Comparison of ENCODE assay signal across 8 mouse cellular contexts in genomic region chr12:81594902-81595671, GRCm38 (mm10). TPM values are rescaled to one million over a fixed set of nuclear protein-coding genes. Genes with fewer than 3 reads are reported as not detected.
A peak's percentile ranks its signal among the peaks of the same experiment; 100 is the strongest.
DNase-seq lines count a peak whose midpoint lies in the region; ATAC-seq and TF ChIP-seq lines count a peak whose summit lies in the region.

Med6 (minus strand) TSS chr12:81595008.

- WGBS in embryonic facial prominence, embryonic 14.5 days: 3% methylated on average over 35 of the region's 36 CpGs
- WGBS in heart, adult 2 months: 3% methylated on average over 36 of the region's 36 CpGs
- 3% methylated on average over 35 of the region's 36 CpGs for WGBS in limb, embryonic 13.5 days
- WGBS in midbrain, embryonic 16.5 days: 3% methylated on average over 35 of the region's 36 CpGs

- H3K27me3 ChIP-seq in embryonic facial prominence, embryonic 14.5 days (replicated peaks; ENCODE audit: control insufficient read depth, insufficient read depth, low read length): no peaks in the 10 kb centered on the region; the same call in 1 of the 2 replicates
- no peaks in the 10 kb centered on the region for H3K27me3 ChIP-seq in heart, adult 2 months (ENCODE audit: control insufficient read depth, insufficient read depth, low read length)
- H3K27me3 ChIP-seq in limb, embryonic 13.5 days: peaks cover 1% of the 10 kb centered on the region; the same call in 1 of the 2 replicates
- no peaks in the 10 kb centered on the region for H3K27me3 ChIP-seq in midbrain, embryonic 16.5 days (ENCODE audit: control insufficient read depth, insufficient read depth, low read depth, low read length)

- peak within 1 kb of the TSS; percentile 35; the same call in 1 of the 2 replicates for H3K27ac ChIP-seq in embryonic facial prominence, embryonic 14.5 days (replicated peaks; ENCODE audit: low read depth, low read length)
- peak within 1 kb of the TSS; percentile 51 for H3K27ac ChIP-seq in heart, adult 2 months
- H3K27ac ChIP-seq in limb, embryonic 13.5 days: peak within 1 kb of the TSS; percentile 15; the same call in 1 of the 2 replicates
- H3K27ac ChIP-seq in midbrain, embryonic 16.5 days (ENCODE audit: low read length): peak within 1 kb of the TSS; percentile 43

- peak; percentile 97 for DNase-seq in 3T3-L1 (ENCODE audit: low read depth, low spot score)
- peak; percentile 72 to 87 for DNase-seq in adrenal gland, postnatal 4 days (ENCODE audit: low spot score in 2 of 2)
- DNase-seq in embryonic facial prominence, embryonic 14.5 days (ENCODE audit: low spot score): peak; percentile 98
- peak; percentile 93 for DNase-seq in heart, adult 2 months
- DNase-seq in kidney, adult 8-10 months: peak; percentile 93 to 95
- peak; percentile 87 to 95 for DNase-seq in spleen, postnatal 10 days (ENCODE audit: low spot score in 2 of 2)

- peaks cover 11% of the 10 kb centered on the region for H3K36me3 ChIP-seq in embryonic facial prominence, embryonic 14.5 days (ENCODE audit: control insufficient read depth, insufficient read depth, low read length)
- peaks cover 3% of the 10 kb centered on the region for H3K36me3 ChIP-seq in heart, adult 2 months (ENCODE audit: control insufficient read depth, insufficient read depth, low read length)
- H3K36me3 ChIP-seq in limb, embryonic 13.5 days: peaks cover 9% of the 10 kb centered on the region
- H3K36me3 ChIP-seq in midbrain, embryonic 16.5 days (ENCODE audit: control insufficient read depth, insufficient read depth, low read length): no peaks in the 10 kb centered on the region

- peaks cover 8% of the 10 kb centered on the region for H3K4me1 ChIP-seq in embryonic facial prominence, embryonic 14.5 days (ENCODE audit: control insufficient read depth, insufficient read depth, low read length)
- peaks cover 3% of the 10 kb centered on the region; the same call in 1 of the 2 replicates for H3K4me1 ChIP-seq in heart, adult 2 months (ENCODE audit: control insufficient read depth, insufficient read depth, low read length)
- H3K4me1 ChIP-seq in limb, embryonic 13.5 days: peaks cover 7% of the 10 kb centered on the region
- H3K4me1 ChIP-seq in midbrain, embryonic 16.5 days (ENCODE audit: control insufficient read depth, insufficient read depth, low read length): peaks cover 5% of the 10 kb centered on the region

- peak within 1 kb of the TSS; percentile 91 for H3K4me3 ChIP-seq in embryonic facial prominence, embryonic 14.5 days (ENCODE audit: low read depth, low read length)
- peak within 1 kb of the TSS; percentile 91 for H3K4me3 ChIP-seq in heart, adult 2 months
- H3K4me3 ChIP-seq in limb, embryonic 13.5 days: peak within 1 kb of the TSS; percentile 76
- H3K4me3 ChIP-seq in midbrain, embryonic 16.5 days (ENCODE audit: low read depth, low read length): peak within 1 kb of the TSS; percentile 60

- ATAC-seq in embryonic facial prominence, embryonic 14.5 days (ENCODE audit: low read depth): peak; percentile 99
- peak; percentile 98 for ATAC-seq in limb, embryonic 13.5 days (ENCODE audit: low FRiP score, low read depth)
- peak; percentile 98 for ATAC-seq in midbrain, embryonic 16.5 days

- peak within 1 kb of the TSS; percentile 86 for H3K9ac ChIP-seq in embryonic facial prominence, embryonic 14.5 days (ENCODE audit: low read depth, low read length)
- H3K9ac ChIP-seq in heart, adult 2 months (ENCODE audit: low read depth, low read length): peak within 1 kb of the TSS; percentile 80
- peak within 1 kb of the TSS; percentile 75 for H3K9ac ChIP-seq in limb, embryonic 13.5 days
- peak within 1 kb of the TSS; percentile 63 for H3K9ac ChIP-seq in midbrain, embryonic 16.5 days (ENCODE audit: low read depth, low read length)

- TF ChIP-seq EP300 in heart, adult 2 months (IDR thresholded peaks at IDR 0.05; ENCODE audit: insufficient read depth, low read depth, low read length): peak; percentile 60

- 0 out of 2 replicates have a peak, but pooled peaks have one; percentile 28 for TF ChIP-seq POLR2A in heart, adult 2 months (IDR thresholded peaks at IDR 0.05; ENCODE audit: insufficient read depth, low read depth, low read length)

- TF ChIP-seq CTCF in heart, adult 2 months (IDR thresholded peaks at IDR 0.05): peak; percentile 19; the same call in 1 of the 2 replicates

- intact Hi-C loops in heart, adult 2 months (cut with DNase I): loop anchor here (5.0 kb wide), 2 partner anchors 63 to 108 kb away; partner anchors contain the start of genes Cox16, Gm20498 and Synj2bp

- no peaks in the 10 kb centered on the region for H3K79me2 ChIP-seq in heart, adult 2 months (replicated peaks; ENCODE audit: control insufficient read depth, insufficient read depth, low read length)

- no peaks in the 10 kb centered on the region for H3K9me3 ChIP-seq in embryonic facial prominence, embryonic 14.5 days (ENCODE audit: control insufficient read depth, low read length)
- no peaks in the 10 kb centered on the region for H3K9me3 ChIP-seq in limb, embryonic 13.5 days
- no peaks in the 10 kb centered on the region for H3K9me3 ChIP-seq in midbrain, embryonic 16.5 days (replicated peaks; ENCODE audit: control insufficient read depth, low read length, poor library complexity, severe bottlenecking)

- peak within 1 kb of the TSS; percentile 91 for H3K4me2 ChIP-seq in embryonic facial prominence, embryonic 14.5 days (ENCODE audit: low read depth, low read length)
- peak within 1 kb of the TSS; percentile 79 for H3K4me2 ChIP-seq in limb, embryonic 13.5 days (replicated peaks)
- H3K4me2 ChIP-seq in midbrain, embryonic 16.5 days (ENCODE audit: low read length): peak within 1 kb of the TSS; percentile 72

RNA-seq across cellular contexts. Expression of gene Med6, which starts in this region (rescaled TPM):
- total RNA-seq in adrenal gland, postnatal 4 days (2021): 10 to 100 TPM; 33.0 to 37.3 TPM
- polyA plus RNA-seq in embryonic facial prominence, embryonic 14.5 days (2014; fragmentation: Nextera tagmentation; extraction: Ambion mirVana): 64.7 and 67.7 TPM in 2 replicates
- 10 to 100 TPM; 12.9 to 13.9 TPM for total RNA-seq in heart, adult 2 months (2021)
- polyA plus RNA-seq in heart, adult 2 months (2012; rRNA removed): 6.8 and 9.5 TPM in 2 replicates
- polyA plus RNA-seq in limb, embryonic 13.5 days (2015; fragmentation: Nextera tagmentation; extraction: Ambion mirVana): 85.8 and 87.6 TPM in 2 replicates
- polyA plus RNA-seq in midbrain, embryonic 16.5 days (2015; fragmentation: Nextera tagmentation; extraction: Ambion mirVana): 38.0 and 39.4 TPM in 2 replicates

Comparison
In these comparisons a context has a peak if more than half of its experiments do, and no peak if none do; other contexts are left out.
1. Peak in every context shown above with its lines: DNase-seq, ATAC-seq, H3K4me3 ChIP-seq and H3K27ac ChIP-seq.